Mouse (Mus musculus): ENCODE data around the gene Tm4sf19. TPM values are rescaled to one million over a fixed set of nuclear protein-coding genes. Genes with fewer than 3 reads are reported as not detected.
A peak's percentile ranks its signal among the peaks of the same experiment; 100 is the strongest.

The Tm4sf19 gene
- not detected in 2 replicates for total RNA-seq (2015; ENCODE audit: low replicate concordance)
- total RNA-seq (2017; ENCODE audit: low replicate concordance): not detected in 2 replicates

- no peak for ATAC-seq (replicated peaks; ENCODE audit: low FRiP score, poor library complexity, severe bottlenecking)
Measured at GRCm38 (mm10) chr16:32400267-32400666, at the start of gene Tm4sf19. TSS of gene Tm4sf19 (plus strand) at chr16:32400506.

GRCm38 (mm10) chr16:32350776-32351175 lies 49.5 kb upstream of the Tm4sf19 start:
- ATAC-seq (replicated peaks; ENCODE audit: low FRiP score, poor library complexity, severe bottlenecking): no peak

- no peak for ATAC-seq (replicated peaks; ENCODE audit: low FRiP score, poor library complexity, severe bottlenecking)
Measured at GRCm38 (mm10) chr16:32363530-32363929, 36.8 kb upstream of the Tm4sf19 start.

GRCm38 (mm10) chr16:32371351-32371750 lies 29.0 kb upstream of the Tm4sf19 start:
- peak; percentile 70; the same call in 1 of the 2 replicates for ATAC-seq (replicated peaks; ENCODE audit: low FRiP score, poor library complexity, severe bottlenecking)

- no peak for ATAC-seq (replicated peaks; ENCODE audit: low FRiP score, poor library complexity, severe bottlenecking)
Measured at GRCm38 (mm10) chr16:32379575-32379974, 20.7 kb upstream of the Tm4sf19 start.

- no peak for ATAC-seq (replicated peaks; ENCODE audit: low FRiP score, poor library complexity, severe bottlenecking)
Measured at GRCm38 (mm10) chr16:32382901-32383300, 17.4 kb upstream of the Tm4sf19 start.

- no peak for ATAC-seq (replicated peaks; ENCODE audit: low FRiP score, poor library complexity, severe bottlenecking)
Measured at GRCm38 (mm10) chr16:32384885-32385284, 15.4 kb upstream of the Tm4sf19 start.

- ATAC-seq (replicated peaks; ENCODE audit: low FRiP score, poor library complexity, severe bottlenecking): no peak
Measured at GRCm38 (mm10) chr16:32386826-32387225, 13.5 kb upstream of the Tm4sf19 start.

GRCm38 (mm10) chr16:32389049-32389448 lies 11.3 kb upstream of the Tm4sf19 start:
- ATAC-seq (replicated peaks; ENCODE audit: low FRiP score, poor library complexity, severe bottlenecking): no peak

GRCm38 (mm10) chr16:32389841-32390240 lies 10.5 kb upstream of the Tm4sf19 start:
- no peak for ATAC-seq (replicated peaks; ENCODE audit: low FRiP score, poor library complexity, severe bottlenecking)

- no peak for ATAC-seq (replicated peaks; ENCODE audit: low FRiP score, poor library complexity, severe bottlenecking)
Measured at GRCm38 (mm10) chr16:32390882-32391281, 9.4 kb upstream of the Tm4sf19 start.

- ATAC-seq (replicated peaks; ENCODE audit: low FRiP score, poor library complexity, severe bottlenecking): no peak
Measured at GRCm38 (mm10) chr16:32395679-32396540, 4.4 kb upstream of the Tm4sf19 start.

GRCm38 (mm10) chr16:32396541-32396835 lies 3.8 kb upstream of the Tm4sf19 start:
- no peak for ATAC-seq (replicated peaks; ENCODE audit: low FRiP score, poor library complexity, severe bottlenecking)

GRCm38 (mm10) chr16:32398206-32398605 lies 2.1 kb upstream of the Tm4sf19 start:
- ATAC-seq (replicated peaks; ENCODE audit: low FRiP score, poor library complexity, severe bottlenecking): no peak

GRCm38 (mm10) chr16:32401335-32401965 lies 1.1 kb downstream of the Tm4sf19 start:
- no peak for ATAC-seq (replicated peaks; ENCODE audit: low FRiP score, poor library complexity, severe bottlenecking)

- no peak for ATAC-seq (replicated peaks; ENCODE audit: low FRiP score, poor library complexity, severe bottlenecking)
Measured at GRCm38 (mm10) chr16:32402818-32403217, 2.5 kb downstream of the Tm4sf19 start.

- no peak for ATAC-seq (replicated peaks; ENCODE audit: low FRiP score, poor library complexity, severe bottlenecking)
Measured at GRCm38 (mm10) chr16:32405716-32406115, 5.4 kb downstream of the Tm4sf19 start.

- no peak for ATAC-seq (replicated peaks; ENCODE audit: low FRiP score, poor library complexity, severe bottlenecking)
Measured at GRCm38 (mm10) chr16:32406671-32407070, 6.4 kb downstream of the Tm4sf19 start.

- ATAC-seq (replicated peaks; ENCODE audit: low FRiP score, poor library complexity, severe bottlenecking): no peak
Measured at GRCm38 (mm10) chr16:32407730-32408129, 7.4 kb downstream of the Tm4sf19 start.

- no peak for ATAC-seq (replicated peaks; ENCODE audit: low FRiP score, poor library complexity, severe bottlenecking)
Measured at GRCm38 (mm10) chr16:32417457-32417856, 17.2 kb downstream of the Tm4sf19 start.

Measured in erythroid progenitor cell, adult 5-6 weeks (primary cell).